Mouse (Mus musculus) limb, embryonic 14.5 days (tissue): Measurements from ENCODE around the gene Chd5. TPM values are rescaled to one million over a fixed set of nuclear protein-coding genes. Genes with fewer than 3 reads are reported as not detected.
A peak's percentile ranks its signal among the peaks of the same experiment; 100 is the strongest.

Experiments
- ATAC-seq: fragments of 200-750 bp; cut with Nextera tagmentation; 2 replicates; pipeline ENCODE4 v1.8.0; 2017; ENCODE audit warnings: low read depth, moderate number of reproducible peaks, moderate TSS enrichment; ENCODE audit not compliant: low FRiP score
- DNase-seq: peaks from one replicate; pipeline ENCODE4 v3.0.0-alpha.2; 2015; ENCODE audit warnings: low spot score
- H3K27ac ChIP-seq: fragments of 300-500 bp; sonication (generic); replicated peaks from 2 replicates; pipeline ENCODE4 v1.5.1; 2014; ENCODE audit warnings: low read depth, mild to moderate bottlenecking, low read length, moderate library complexity, mixed read lengths
- H3K27me3 ChIP-seq: fragments of 300-500 bp; sonication (generic); 2 replicates; pipeline ENCODE4 v1.6.1; 2014; ENCODE audit warnings: low read length, mixed read lengths; ENCODE audit not compliant: control insufficient read depth, insufficient read depth
- H3K36me3 ChIP-seq: fragments of 300-500 bp; sonication (generic); 2 replicates; pipeline ENCODE4 v1.6.1; 2014; ENCODE audit warnings: mild to moderate bottlenecking, low read length, moderate library complexity, mixed read lengths; ENCODE audit not compliant: control insufficient read depth, insufficient read depth
- H3K4me1 ChIP-seq: fragments of 300-500 bp; sonication (generic); 2 replicates; pipeline ENCODE4 v1.6.1; 2014; ENCODE audit warnings: antibody characterized with exemption, low read length, mixed read lengths; ENCODE audit not compliant: control insufficient read depth, insufficient read depth
- H3K4me2 ChIP-seq: fragments of 300-500 bp; sonication (generic); replicated peaks from 2 replicates; pipeline ENCODE4 v1.6.1; 2014; ENCODE audit warnings: low read depth, mild to moderate bottlenecking, low read length, moderate library complexity; ENCODE audit not compliant: severe bottlenecking
- H3K4me3 ChIP-seq: fragments of 300-500 bp; sonication (generic); replicated peaks from 2 replicates; pipeline ENCODE4 v1.5.1; 2014; ENCODE audit warnings: low read length
- H3K9ac ChIP-seq: fragments of 300-500 bp; sonication (generic); 2 replicates; pipeline ENCODE4 v1.6.1; 2014; ENCODE audit warnings: mild to moderate bottlenecking, low read depth, low read length, moderate library complexity; ENCODE audit not compliant: severe bottlenecking
- H3K9me3 ChIP-seq: fragments of 300-500 bp; sonication (generic); 2 replicates; pipeline ENCODE4 v1.6.1; 2016; ENCODE audit warnings: low read length; ENCODE audit not compliant: control insufficient read depth
- POLR2A ChIP-seq: fragments of 200-500 bp; IDR thresholded peaks from 2 replicates; pipeline ENCODE4 v1.8.0; 2012; ENCODE audit warnings: inconsistent platforms, mild to moderate bottlenecking, moderate library complexity, borderline replicate concordance; ENCODE audit not compliant: insufficient read depth, insufficient read length; ENCODE audit errors: extremely low read depth
- WGBS: fragments of 180-500 bp; shearing (Covaris S2); extraction: QIAGEN DNeasy Blood & Tissue Kit; methylation state at CpG from one replicate; pipeline ENCODE4 v1.1.7; 2014; 5-methylcytosine and 5-hydroxymethylcytosine counted together
- polyA plus RNA-seq, 2 experiments: library from polyadenylated mRNA; depleted of rRNA in 1 of 2; stranded (reverse) in 1 of 2; unstranded in 1 of 2; fragments of >200 nt; fragmentation: Nextera tagmentation in 1 of 2; extraction: Ambion mirVana in 1 of 2; gene quantifications; 2 replicates each; pipeline versions ENCODE4 v1.2.1 to v1.2.3; 2012 to 2014

The Chd5 gene
- polyA plus RNA-seq, 2 experiments, result 0.07 to 0.83 TPM

DNA sequence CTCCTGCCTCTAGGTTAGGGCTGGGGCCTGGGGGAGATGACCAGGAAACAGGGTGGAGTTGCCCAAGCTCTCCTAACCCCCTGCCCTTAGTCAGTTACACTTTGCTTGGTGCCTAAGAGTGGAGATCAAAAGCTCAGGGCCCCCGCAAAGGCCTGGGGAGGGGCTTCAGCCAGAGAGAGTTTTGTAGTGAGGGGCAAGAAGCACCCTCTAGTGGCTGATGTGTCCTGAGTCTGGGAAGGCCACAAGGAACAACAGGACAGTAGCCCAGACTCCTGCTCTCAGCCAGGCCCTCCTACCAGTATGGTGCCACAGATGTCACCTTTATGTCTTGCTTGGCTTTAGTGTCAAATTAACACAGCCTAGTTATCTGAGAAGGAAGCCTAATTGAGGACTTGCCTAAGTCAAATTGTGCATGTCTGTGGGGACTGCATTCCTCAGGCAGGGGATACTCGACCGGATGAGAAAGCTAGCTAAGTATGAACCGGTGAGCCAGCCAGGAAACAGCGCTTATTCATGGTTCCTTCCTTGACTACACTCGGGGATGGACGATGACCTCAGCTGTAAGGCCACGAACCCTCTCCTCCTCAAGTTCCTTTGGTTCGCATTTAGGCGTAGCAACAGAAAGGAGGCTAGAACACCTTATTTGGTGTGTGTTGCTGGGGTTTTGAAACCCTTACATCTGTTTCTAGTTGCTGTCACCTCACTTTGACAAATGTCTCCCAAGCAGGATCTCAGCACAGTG is 44.1 kb upstream of the Chd5 start:
- H3K4me2 ChIP-seq, result no peak overlapping the region
- H3K4me1 ChIP-seq, result peaks cover 11% of the 10 kb centered on the region
- peaks cover 42% of the 10 kb centered on the region for H3K27me3 ChIP-seq
- ATAC-seq, result no peak
- H3K27ac ChIP-seq, result no peak overlapping the region
- no peak overlapping the region for H3K9ac ChIP-seq
- TF ChIP-seq POLR2A, result no peak
- 39% methylated on average over 10 of the region's 10 CpGs for WGBS
- peaks cover under 1% of the 10 kb centered on the region; the same call in 1 of the 2 replicates for H3K36me3 ChIP-seq
- DNase-seq, result no peak
- no peaks in the 10 kb centered on the region for H3K9me3 ChIP-seq
- H3K4me3 ChIP-seq, result no peak overlapping the region

DNA sequence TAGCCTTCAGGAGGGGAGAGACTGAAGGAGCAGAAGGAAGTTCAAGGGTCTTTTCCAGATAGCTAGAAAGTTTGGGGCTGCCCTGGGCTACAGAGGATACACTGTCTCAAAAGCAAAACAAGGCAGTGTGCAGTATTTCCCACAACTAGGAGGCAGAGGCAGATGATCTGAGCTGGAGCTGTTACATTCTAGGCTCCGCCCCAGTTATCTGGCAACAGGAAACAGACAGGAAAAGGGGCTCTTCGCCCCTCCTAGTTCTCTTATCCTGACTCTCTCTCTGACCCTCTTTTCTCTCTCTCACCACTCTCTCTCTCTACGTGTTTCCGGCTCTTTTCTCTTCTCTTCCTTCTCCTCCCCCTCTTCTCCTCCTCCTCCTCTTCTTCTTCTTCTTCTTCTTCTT is 42.5 kb upstream of the Chd5 start:
- H3K9ac ChIP-seq, result no peak overlapping the region
- H3K27me3 ChIP-seq, result peaks cover 28% of the 10 kb centered on the region
- no peak overlapping the region for H3K4me3 ChIP-seq
- H3K9me3 ChIP-seq, result no peaks in the 10 kb centered on the region
- DNase-seq (no peak), ATAC-seq (no peak)
- TF ChIP-seq POLR2A, result no peak
- peaks cover 11% of the 10 kb centered on the region for H3K4me1 ChIP-seq
- peaks cover 14% of the 10 kb centered on the region for H3K36me3 ChIP-seq
- 53% methylated on average over 4 of the region's 4 CpGs for WGBS
- no peak overlapping the region for H3K27ac ChIP-seq
- no peak overlapping the region for H3K4me2 ChIP-seq

DNA sequence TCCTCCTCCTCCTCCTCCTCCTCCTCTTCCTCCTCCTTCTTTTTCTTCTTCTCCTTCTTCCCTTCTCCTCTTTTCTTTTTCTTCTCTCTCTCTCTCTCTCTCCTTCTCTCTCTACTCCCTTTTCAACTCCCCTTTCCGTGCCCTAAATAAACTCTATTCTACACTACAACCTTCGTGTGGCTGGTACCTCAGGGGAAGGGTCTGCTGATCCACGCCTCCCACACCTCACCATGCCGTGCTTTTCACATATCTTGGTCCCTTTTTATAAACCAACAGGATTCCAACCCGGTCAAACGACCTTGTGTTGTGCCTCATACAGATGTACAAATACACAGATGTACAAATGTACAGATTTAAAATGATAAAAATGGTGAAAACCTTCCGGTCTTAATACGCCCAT is 42.1 kb upstream of the Chd5 start:
- no peak for DNase-seq
- Histone ChIP-seq H3K27me3 (peaks cover 23% of the 10 kb centered on the region), H3K4me3 (peak overlapping the region; percentile 95), H3K36me3 (peaks cover 18% of the 10 kb centered on the region), H3K9me3 (no peaks in the 10 kb centered on the region), H3K27ac (no peak overlapping the region), H3K4me2 (peak overlapping the region; percentile 54), H3K4me1 (peaks cover 11% of the 10 kb centered on the region), H3K9ac (peak overlapping the region; percentile 40; the same call in 1 of the 2 replicates)
- 18% methylated on average over 8 of the region's 8 CpGs for WGBS
- no peak for TF ChIP-seq POLR2A
- ATAC-seq, result no peak

DNA sequence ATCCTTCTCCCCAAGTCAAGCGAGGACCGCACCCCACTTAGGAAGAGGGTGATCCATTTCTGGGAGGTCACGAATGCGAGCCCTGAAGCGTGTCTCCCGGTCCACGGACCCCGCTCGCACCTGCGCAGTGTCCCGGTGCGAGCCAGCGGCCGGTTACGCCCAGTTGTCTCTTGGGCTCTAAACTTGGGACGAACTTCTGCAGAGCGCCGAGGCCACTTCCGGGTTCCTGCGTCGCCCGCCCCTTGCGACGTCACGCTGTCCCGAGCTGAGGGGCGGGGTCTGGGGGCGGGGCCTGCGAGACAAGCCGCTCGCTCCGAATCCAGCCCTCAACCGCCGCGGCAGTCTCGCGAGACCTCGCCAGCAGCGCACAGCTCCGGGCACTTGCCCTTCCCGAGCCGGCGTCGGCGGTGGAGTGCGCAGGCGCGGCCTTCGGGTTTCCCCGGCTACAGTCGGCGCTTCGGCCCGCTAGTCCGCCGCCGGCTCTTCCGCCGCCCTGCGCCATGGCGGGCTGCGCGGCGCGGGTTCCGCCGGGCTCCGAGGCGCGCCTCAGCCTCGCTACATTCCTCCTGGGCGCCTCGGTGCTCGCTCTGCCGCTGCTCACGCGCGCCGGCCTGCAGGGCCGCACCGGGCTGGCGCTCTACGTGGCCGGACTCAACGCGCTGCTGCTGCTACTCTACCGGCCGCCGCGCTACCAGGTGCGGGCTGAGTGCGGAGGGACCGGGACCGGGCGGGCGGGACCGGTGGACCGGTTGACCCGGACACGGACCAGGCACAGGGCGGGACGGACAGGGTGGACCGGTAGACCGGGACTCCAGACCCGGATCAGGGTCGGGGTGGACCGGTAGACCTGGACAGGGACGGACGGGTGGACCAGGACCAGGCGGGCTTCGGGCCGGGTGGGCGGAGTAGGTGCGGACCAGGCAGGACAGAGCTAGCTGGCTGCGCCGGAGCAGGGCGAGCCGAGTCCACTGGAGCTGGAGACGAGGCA is 41.3 kb upstream of the Chd5 start, which contains the start of gene Icmt:
TSS of gene Icmt (plus strand) at position 354 of the 988 bp plus-strand sequence.
- peak; percentile 98 for DNase-seq

DNA sequence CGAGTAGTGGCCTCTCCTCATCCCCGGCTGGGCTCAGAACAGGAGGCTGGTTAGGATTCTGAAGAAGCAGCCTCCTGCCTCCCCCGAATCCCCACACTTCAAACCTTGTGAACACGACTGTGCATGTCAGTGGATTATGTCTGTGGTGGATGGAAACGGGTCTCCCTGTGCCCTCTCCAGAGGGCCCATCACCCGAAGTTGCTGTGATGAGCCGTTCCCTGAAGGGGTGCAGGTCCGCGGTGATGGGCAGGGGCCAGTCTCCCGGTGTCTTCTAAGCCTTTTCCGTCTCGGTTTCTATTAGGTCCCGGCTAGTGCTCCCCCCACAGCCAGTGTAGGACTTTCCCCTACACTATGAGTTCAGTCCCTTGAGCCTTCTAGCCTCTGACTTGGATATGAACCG is 39.6 kb upstream of the Chd5 start:
- Histone ChIP-seq H3K4me1 (peaks cover 11% of the 10 kb centered on the region), H3K27me3 (no peaks in the 10 kb centered on the region), H3K36me3 (peaks cover 40% of the 10 kb centered on the region), H3K9ac (peak overlapping the region; percentile 95), H3K4me2 (no peak overlapping the region), H3K27ac (no peak overlapping the region), H3K9me3 (no peaks in the 10 kb centered on the region), H3K4me3 (no peak overlapping the region)
- ATAC-seq (no peak), DNase-seq (no peak)
- 82% methylated on average over 14 of the region's 14 CpGs for WGBS
- no peak for TF ChIP-seq POLR2A

More for the DNA sequence above, 41.3 kb upstream of the Chd5 start, which contains the start of gene Icmt:
- Histone ChIP-seq H3K36me3 (peaks cover 26% of the 10 kb centered on the region), H3K9me3 (no peaks in the 10 kb centered on the region), H3K4me2 (peak within 1 kb of the TSS; percentile 96), H3K27me3 (peaks cover 15% of the 10 kb centered on the region), H3K27ac (peak within 1 kb of the TSS; percentile 58; the same call in 1 of the 2 replicates), H3K4me3 (peak within 1 kb of the TSS; percentile 95), H3K4me1 (peaks cover 11% of the 10 kb centered on the region), H3K9ac (peak within 1 kb of the TSS; percentile 95)
- TF ChIP-seq POLR2A, result peak; percentile 54; the same call in 1 of the 2 replicates
- peak; percentile 97 for ATAC-seq
- under 1% methylated on average over 100 of the region's 119 CpGs for whole genome bisulfite sequencing
